Mouse (Mus musculus) monocyte, adult 5-6 weeks (primary cell): ENCODE results near the gene Camta1. TPM values are rescaled to one million over a fixed set of nuclear protein-coding genes. Genes with fewer than 3 reads are reported as not detected.

Experiments used
- ATAC-seq: fragments of 153-309, 156-312 bp; replicated peaks from 2 replicates; pipeline ENCODE4 v1.8.0; 2017; ENCODE audit warnings: mild to moderate bottlenecking; ENCODE audit not compliant: low TSS enrichment, insufficient number of reproducible peaks, severe bottlenecking, poor library complexity, low FRiP score
- total RNA-seq: library from RNA; stranded (forward); fragments of 200-1000, 200-491, 200-594 nt; gene quantifications from 3 replicates; pipeline ENCODE4 v1.2.3, GENCODE M21; 2017

The Camta1 gene
- total RNA-seq, 1 experiment from 2014 or later: 22.1 TPM

GRCm38 (mm10) chr4:151655227-151655626 is 206.4 kb downstream of the Camta1 start:
- no peak for ATAC-seq

- ATAC-seq: no peak
Observed at GRCm38 (mm10) chr4:151642418-151642817, 219.3 kb downstream of the Camta1 start.

GRCm38 (mm10) chr4:151640971-151641370 is 220.7 kb downstream of the Camta1 start:
- no peak for ATAC-seq

- no peak for ATAC-seq
Observed at GRCm38 (mm10) chr4:151638941-151639340, 222.7 kb downstream of the Camta1 start.

- no peak for ATAC-seq
Observed at GRCm38 (mm10) chr4:151637348-151637747, 224.3 kb downstream of the Camta1 start.

GRCm38 (mm10) chr4:151634771-151635170 is 226.9 kb downstream of the Camta1 start:
- no peak for ATAC-seq

GRCm38 (mm10) chr4:151633795-151634194 is 227.9 kb downstream of the Camta1 start:
- no peak for ATAC-seq

- no peak for ATAC-seq
Observed at GRCm38 (mm10) chr4:151632321-151632720, 229.4 kb downstream of the Camta1 start.

GRCm38 (mm10) chr4:151630664-151631063 is 231.0 kb downstream of the Camta1 start:
- no peak for ATAC-seq

- ATAC-seq: no peak
Observed at GRCm38 (mm10) chr4:151630231-151630630, 231.4 kb downstream of the Camta1 start.

GRCm38 (mm10) chr4:151619541-151620016 is 242.1 kb downstream of the Camta1 start:
- ATAC-seq: no peak

- ATAC-seq: no peak
Observed at GRCm38 (mm10) chr4:151618420-151619310, 243.0 kb downstream of the Camta1 start.

- no peak for ATAC-seq
Observed at GRCm38 (mm10) chr4:151611621-151612020, 250.1 kb downstream of the Camta1 start.

GRCm38 (mm10) chr4:151610266-151610665 is 251.4 kb downstream of the Camta1 start:
- no peak for ATAC-seq

GRCm38 (mm10) chr4:151604907-151605306 is 256.8 kb downstream of the Camta1 start:
- ATAC-seq: no peak

- no peak for ATAC-seq
Observed at GRCm38 (mm10) chr4:151604481-151604880, 257.2 kb downstream of the Camta1 start.

GRCm38 (mm10) chr4:151603586-151603985 is 258.1 kb downstream of the Camta1 start:
- no peak for ATAC-seq

GRCm38 (mm10) chr4:151595116-151595515 is 266.6 kb downstream of the Camta1 start:
- no peak for ATAC-seq

- ATAC-seq: no peak
Observed at GRCm38 (mm10) chr4:151593042-151593441, 268.6 kb downstream of the Camta1 start.

- no peak for ATAC-seq
Observed at GRCm38 (mm10) chr4:151586074-151586473, 275.6 kb downstream of the Camta1 start.
